Mouse (Mus musculus) T-cell, adult 66 days (primary cell): Measurements from ENCODE around the gene 4930519P11Rik. TPM values are rescaled to one million over a fixed set of nuclear protein-coding genes. Genes with fewer than 3 reads are reported as not detected.

Source experiments
- total RNA-seq, 2 experiments: library from RNA; stranded (reverse); gene quantifications; 3 replicates in 1 of 2; 4 replicates in 1 of 2; pipeline ENCODE4 v1.2.4; 2023

Gene 4930519P11Rik
- 1 to 10 TPM; 1.3 to 1.8 TPM for total RNA-seq

GRCm38 (mm10) chr2:154613118-154614115, at the start of gene 4930519P11Rik, which contains the start of gene Zfp341:
TSS of gene 4930519P11Rik (minus strand) at chr2:154613437.
TSS of gene Zfp341 (plus strand) at chr2:154613297.

DNA sequence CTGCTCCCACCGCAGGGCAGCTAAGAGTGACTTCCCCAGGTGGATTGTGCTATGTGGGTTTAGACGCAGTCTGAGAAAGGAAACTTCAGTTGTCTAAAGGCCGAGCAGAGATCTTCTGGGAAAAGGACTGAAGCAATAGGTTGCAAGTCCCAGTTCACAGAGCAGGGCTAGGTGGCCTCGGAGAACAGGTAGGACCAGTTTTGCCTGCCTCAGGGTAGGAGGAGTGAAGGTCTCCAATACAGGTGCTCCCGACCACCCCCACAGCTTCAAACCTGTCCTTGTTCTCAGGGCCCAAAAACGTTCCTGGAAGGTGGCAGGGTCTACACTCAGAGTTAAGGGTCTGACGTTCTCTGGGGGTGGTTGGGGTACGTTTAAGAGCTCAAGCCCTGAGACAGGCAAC, 38.1 kb upstream of the 4930519P11Rik start, which contains the start of gene Chmp4b:
Gene Chmp4b, plus strand, starts transcription at position 343 of the 400 bp plus-strand sequence.

GRCm38 (mm10) chr2:154603638-154604153, 9.5 kb downstream of the 4930519P11Rik start, which contains the start of gene Pxmp4:
TSS of gene Pxmp4 (minus strand) at chr2:154603708.

DNA sequence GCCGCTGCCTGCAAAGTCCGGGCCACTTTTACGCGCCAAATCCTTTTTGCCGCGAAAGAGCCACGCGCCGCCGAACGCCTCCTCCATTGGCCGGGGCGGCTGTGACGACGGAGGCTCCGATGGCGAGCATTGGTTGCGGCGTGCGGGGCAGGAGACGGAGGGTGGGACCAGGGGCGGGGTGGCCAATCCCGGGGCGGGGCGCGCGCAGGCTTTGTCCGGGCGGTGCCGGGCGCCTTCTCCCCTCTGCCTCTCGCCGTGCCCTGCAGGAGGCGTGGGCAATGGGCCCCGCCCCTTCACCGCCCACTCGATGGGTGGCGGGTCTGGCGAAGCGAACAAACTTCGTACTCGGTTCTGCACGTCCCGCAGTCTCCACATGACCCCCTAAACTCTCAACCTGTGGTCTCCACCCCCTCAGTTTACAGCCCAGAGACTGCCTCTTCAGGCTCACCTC, 43.4 kb downstream of the 4930519P11Rik start, which contains the start of gene E2f1:
Gene E2f1, minus strand, starts transcription at position 57 of the 451 bp plus-strand sequence.

Other genes starting within 250 kb of the 4930519P11Rik start
- 10 to 100 TPM; 17.6 to 17.7 TPM for gene Cdk5rap1, start 240.4 kb downstream of the 4930519P11Rik start, total RNA-seq
- gene Snta1, start 205.3 kb downstream of the 4930519P11Rik start, total RNA-seq = not detected
- gene Cbfa2t2, start 177.0 kb downstream of the 4930519P11Rik start, total RNA-seq = 10 to 100 TPM; 32.2 to 37.1 TPM
- gene 1700003F12Rik, start 66.4 kb downstream of the 4930519P11Rik start, total RNA-seq = 1 to 10 TPM; 1.8 to 3.5 TPM
- 1 to 10 TPM; 1.1 to 2.8 TPM for gene Actl10, start 61.7 kb downstream of the 4930519P11Rik start, total RNA-seq
- under 1 TPM; 0.86 to 0.96 TPM for gene Necab3, start 54.5 kb downstream of the 4930519P11Rik start, total RNA-seq
- 1 to 10 TPM; 1.6 to 4.3 TPM for gene E2f1, start 43.5 kb downstream of the 4930519P11Rik start, total RNA-seq
- 10 to 100 TPM in 1 of 2 experiments, 1 to 10 TPM in 1; 8.7 to 11.1 TPM for gene Pxmp4, start 9.7 kb downstream of the 4930519P11Rik start, total RNA-seq
- 1 to 10 TPM; 7.7 to 7.8 TPM for gene Zfp341, start 140 bp downstream of the 4930519P11Rik start, total RNA-seq
- gene Chmp4b, start 38.3 kb upstream of the 4930519P11Rik start, total RNA-seq = 100 to 1,000 TPM; 151 to 184 TPM
- gene Gm14214, start 156.6 kb upstream of the 4930519P11Rik start, total RNA-seq = not detected
- 100 to 1,000 TPM; 249 to 254 TPM for gene Raly, start 177.7 kb upstream of the 4930519P11Rik start, total RNA-seq
- not detected for gene a, start 178.0 kb upstream of the 4930519P11Rik start, total RNA-seq